Mouse (Mus musculus) cerebellum, adult 11 months (tissue): ENCODE measurements around the gene Prss21.

Experiments
- DNase-seq: peaks from one replicate; pipeline ENCODE4 v3.0.0; 2022

Gene Prss21

GRCm38 (mm10) chr17:23867756-23868155 lies at the start of gene Prss21:
Prss21 (plus strand) TSS chr17:23868056.
- no peak for DNase-seq

GRCm38 (mm10) chr17:23818579-23818978 lies 49.3 kb upstream of the Prss21 start:
- DNase-seq, result no peak

- no peak for DNase-seq
Measured at GRCm38 (mm10) chr17:23819235-23819634, 48.6 kb upstream of the Prss21 start.

GRCm38 (mm10) chr17:23820731-23821130 lies 47.1 kb upstream of the Prss21 start:
- no peak for DNase-seq

GRCm38 (mm10) chr17:23822094-23822493 lies 45.8 kb upstream of the Prss21 start:
- DNase-seq, result no peak

GRCm38 (mm10) chr17:23823018-23823417 lies 44.8 kb upstream of the Prss21 start:
- no peak for DNase-seq

GRCm38 (mm10) chr17:23823614-23824013 lies 44.2 kb upstream of the Prss21 start:
- no peak for DNase-seq

- DNase-seq, result no peak
Measured at GRCm38 (mm10) chr17:23825591-23825990, 42.3 kb upstream of the Prss21 start.

GRCm38 (mm10) chr17:23828271-23829001 lies 39.4 kb upstream of the Prss21 start:
- DNase-seq, result peak; percentile 62

GRCm38 (mm10) chr17:23829064-23829619 lies 38.7 kb upstream of the Prss21 start, which contains the start of gene Elob:
Elob (minus strand) TSS chr17:23829136.
- peak; percentile 78 for DNase-seq

- no peak for DNase-seq
Measured at GRCm38 (mm10) chr17:23831201-23831600, 36.7 kb upstream of the Prss21 start.

GRCm38 (mm10) chr17:23836006-23836575 lies 31.8 kb upstream of the Prss21 start, which contains the start of gene Prss33:
Prss33 (minus strand) TSS chr17:23836056.
- no peak for DNase-seq

- DNase-seq, result peak; percentile 44
Measured at GRCm38 (mm10) chr17:23841145-23841544, 26.7 kb upstream of the Prss21 start.

- no peak for DNase-seq
Measured at GRCm38 (mm10) chr17:23843141-23843811, 24.6 kb upstream of the Prss21 start.

GRCm38 (mm10) chr17:23843812-23844273 lies 24.0 kb upstream of the Prss21 start, which contains the start of the genes Prss32 and Prss41:
Prss32 (plus strand) TSS chr17:23843855.
Prss41 (minus strand) TSS chr17:23844172.
- peak; percentile 62 for DNase-seq

GRCm38 (mm10) chr17:23850028-23850427 lies 17.8 kb upstream of the Prss21 start:
- no peak for DNase-seq

GRCm38 (mm10) chr17:23850853-23851749 lies 16.8 kb upstream of the Prss21 start:
- DNase-seq, result peak; percentile 40

GRCm38 (mm10) chr17:23853292-23853691 lies 14.6 kb upstream of the Prss21 start:
- no peak for DNase-seq

- no peak for DNase-seq
Measured at GRCm38 (mm10) chr17:23854229-23854765, 13.6 kb upstream of the Prss21 start.

GRCm38 (mm10) chr17:23857193-23857592 lies 10.7 kb upstream of the Prss21 start:
- DNase-seq, result no peak

- no peak for DNase-seq
Measured at GRCm38 (mm10) chr17:23857913-23858312, 9.9 kb upstream of the Prss21 start.

- DNase-seq, result no peak
Measured at GRCm38 (mm10) chr17:23862926-23863325, 4.9 kb upstream of the Prss21 start.
